Mouse (Mus musculus): ENCODE measurements around the gene Hebp1.

The Hebp1 gene

GRCm38 (mm10) chr6:135196707-135197106, 1.1 kb downstream of the Hebp1 start:
- DNase-seq, result peak; percentile 78

DNA sequence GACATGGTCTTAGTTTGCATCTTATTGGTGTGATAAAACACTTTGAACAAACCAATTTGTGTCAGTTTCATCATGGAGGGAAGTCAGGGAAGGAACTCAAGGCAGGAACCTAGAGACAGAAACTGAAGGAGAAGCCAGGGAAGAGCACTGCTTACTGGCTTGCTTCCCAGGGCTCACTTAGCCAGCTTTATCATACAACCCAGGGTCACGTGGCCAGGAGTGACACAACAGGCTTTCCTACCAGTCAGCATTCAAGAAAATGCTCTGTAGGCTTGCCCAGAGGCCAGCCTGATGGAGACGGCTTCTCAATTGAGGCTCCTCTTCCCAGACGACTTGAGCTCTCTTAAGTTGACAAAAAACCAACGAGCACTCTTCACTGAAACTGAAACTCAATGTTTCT, 2.9 kb downstream of the Hebp1 start:
- peak; percentile 75 for DNase-seq

- DNase-seq, result no peak
Measured at GRCm38 (mm10) chr6:135193733-135194132, 4.1 kb downstream of the Hebp1 start.

GRCm38 (mm10) chr6:135192993-135193392, 4.8 kb downstream of the Hebp1 start:
- DNase-seq, result no peak

DNA sequence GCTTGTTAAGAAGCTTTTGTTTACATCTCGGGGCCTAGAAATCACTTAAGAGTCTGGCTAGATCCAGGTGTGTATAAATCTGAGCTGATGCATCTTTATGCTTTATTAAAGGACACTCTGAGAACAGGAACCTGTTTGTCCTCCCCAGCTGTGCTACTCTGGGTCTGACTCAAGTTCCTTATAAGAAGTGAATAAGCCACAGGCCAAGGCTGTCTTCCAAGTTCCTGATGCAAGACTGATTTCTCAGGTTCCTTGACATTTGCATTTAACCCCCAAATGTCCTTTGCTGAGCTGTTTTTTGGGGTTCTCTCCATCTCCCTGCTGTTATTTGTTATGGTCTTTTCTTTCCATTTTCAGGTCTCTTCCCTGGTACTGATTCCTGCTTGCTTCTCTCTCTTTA, 5.9 kb downstream of the Hebp1 start:
- DNase-seq, result no peak

DNA sequence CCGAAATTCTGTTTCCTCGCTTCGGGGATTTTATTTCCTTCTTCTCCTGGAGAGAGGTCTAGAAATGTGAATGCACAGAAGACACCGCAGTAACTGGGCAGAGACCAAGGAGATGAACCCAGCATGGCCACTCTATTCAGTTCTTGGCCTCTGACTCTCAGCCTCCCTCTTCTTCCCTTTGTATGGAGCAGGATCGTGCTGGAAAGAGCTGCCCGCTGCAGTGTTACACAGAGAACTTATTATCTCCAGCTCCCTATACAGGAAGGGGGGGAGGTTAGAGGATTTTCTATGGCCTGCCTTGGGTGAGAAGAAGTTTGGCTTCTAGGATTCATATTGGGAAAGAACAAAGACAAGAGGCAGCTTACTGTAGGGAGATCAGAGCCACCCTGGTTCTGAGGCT, 7.7 kb downstream of the Hebp1 start:
- no peak for DNase-seq

DNA sequence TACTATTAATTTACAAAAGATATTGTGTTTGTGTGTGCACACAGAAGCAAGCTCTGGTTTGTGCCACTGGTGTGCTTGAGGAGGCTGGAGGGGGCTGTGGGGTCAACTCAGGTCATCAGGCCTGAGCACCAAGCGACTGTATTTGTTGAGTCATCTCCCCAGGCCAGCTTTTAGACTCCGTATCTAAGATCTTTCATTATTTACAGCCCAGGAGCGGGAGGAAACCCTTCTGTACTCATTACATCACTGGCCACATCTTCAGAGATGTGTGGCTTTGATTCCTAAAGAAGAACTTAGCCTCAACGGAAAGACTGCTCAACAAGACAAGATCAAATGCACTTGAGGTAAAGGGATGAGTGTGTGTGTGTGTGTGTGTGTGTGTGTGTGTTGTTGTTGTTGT, 9.2 kb downstream of the Hebp1 start:
- no peak for DNase-seq

- no peak for DNase-seq
Measured at GRCm38 (mm10) chr6:135187076-135187917, 10.5 kb downstream of the Hebp1 start.

DNA sequence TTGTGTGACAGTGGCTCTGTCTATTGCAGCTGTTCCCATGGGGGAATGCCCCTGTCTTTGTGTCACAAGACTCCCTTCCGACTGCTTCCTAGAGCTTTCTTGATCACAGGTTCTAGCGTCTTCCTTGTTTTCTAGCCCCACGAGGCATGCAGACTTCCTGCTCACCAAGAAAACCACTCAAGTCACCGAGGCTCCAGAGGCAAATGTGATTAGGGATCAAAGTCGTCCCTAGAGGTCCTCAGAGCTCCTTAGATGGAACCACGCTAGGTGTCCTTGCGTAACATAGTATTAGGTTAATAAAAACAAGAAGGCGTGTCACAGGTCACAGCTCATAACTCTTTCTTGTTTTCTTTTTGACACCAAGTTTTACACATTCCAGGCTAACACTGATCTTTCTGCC, 13.9 kb downstream of the Hebp1 start:
- DNase-seq, result no peak

- peak; percentile 70 for DNase-seq
Measured at GRCm38 (mm10) chr6:135182925-135183324, 14.9 kb downstream of the Hebp1 start.

DNA sequence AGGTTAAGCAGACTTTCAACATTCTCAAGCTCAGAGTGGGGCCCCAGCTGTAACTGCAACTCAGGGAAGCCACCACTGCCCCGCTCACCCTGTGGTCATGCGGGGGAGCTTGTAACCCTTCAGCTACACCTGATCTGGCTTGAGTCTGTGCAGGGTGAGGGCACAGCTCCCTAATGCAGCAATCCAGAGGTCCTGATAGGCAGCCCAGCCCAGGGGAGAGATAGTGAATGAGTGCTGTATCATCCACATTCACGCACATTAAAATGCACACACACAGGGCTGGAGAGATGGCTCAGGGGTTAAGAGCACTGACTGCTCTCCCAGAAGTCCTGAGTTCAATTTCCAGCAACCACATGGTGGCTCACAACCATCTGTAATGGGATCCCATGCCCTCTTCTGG, 19.2 kb downstream of the Hebp1 start:
- no peak for DNase-seq

- DNase-seq, result no peak
Measured at GRCm38 (mm10) chr6:135177271-135177670, 20.6 kb downstream of the Hebp1 start.

DNA sequence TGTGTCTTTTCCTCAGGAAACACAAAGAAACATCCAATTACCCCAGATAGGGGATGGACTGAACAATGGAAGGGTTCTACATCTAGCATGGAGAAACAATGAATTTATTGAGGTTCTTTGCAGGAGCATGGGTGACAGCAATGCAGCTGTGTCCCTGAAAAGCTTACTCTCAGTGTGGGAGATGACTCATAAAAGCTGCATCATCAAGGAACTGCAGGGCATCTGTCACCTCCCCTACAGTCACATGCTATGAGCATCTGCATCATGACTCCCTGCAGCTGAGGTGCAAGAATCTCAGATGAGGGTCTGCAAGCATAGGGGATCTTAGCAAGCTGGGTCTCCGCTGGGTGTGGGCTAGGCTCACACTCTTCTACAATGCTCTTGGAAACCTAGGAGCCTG, 22.8 kb downstream of the Hebp1 start:
- DNase-seq, result no peak

- DNase-seq, result no peak
Measured at GRCm38 (mm10) chr6:135171736-135172135, 26.1 kb downstream of the Hebp1 start.

DNA sequence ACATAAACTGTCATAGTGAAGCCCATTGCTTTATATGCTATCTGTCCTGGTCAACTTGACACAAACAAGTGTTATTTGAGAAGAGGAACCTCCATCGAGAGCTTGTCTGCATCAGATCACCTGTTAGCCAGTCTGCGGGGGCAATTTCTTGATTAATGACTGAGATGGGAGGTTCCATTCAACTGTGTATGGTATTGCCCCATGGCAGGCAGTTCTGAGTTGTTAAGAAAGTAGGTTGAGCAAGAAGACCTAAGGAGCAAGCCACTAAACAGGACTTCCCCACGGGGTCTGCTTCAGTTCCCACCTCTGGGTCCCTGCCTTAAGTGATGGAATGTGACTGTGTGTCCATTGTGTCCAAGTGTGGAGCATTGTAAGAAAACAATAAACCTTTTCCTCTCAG, 28.6 kb downstream of the Hebp1 start:
- DNase-seq, result no peak

- no peak for DNase-seq
Measured at GRCm38 (mm10) chr6:135168471-135168870, 29.4 kb downstream of the Hebp1 start.

GRCm38 (mm10) chr6:135167380-135168311, 30.2 kb downstream of the Hebp1 start:
- peak; percentile 98 for DNase-seq

GRCm38 (mm10) chr6:135166712-135167111, 31.1 kb downstream of the Hebp1 start:
- DNase-seq, result peak; percentile 76

DNA sequence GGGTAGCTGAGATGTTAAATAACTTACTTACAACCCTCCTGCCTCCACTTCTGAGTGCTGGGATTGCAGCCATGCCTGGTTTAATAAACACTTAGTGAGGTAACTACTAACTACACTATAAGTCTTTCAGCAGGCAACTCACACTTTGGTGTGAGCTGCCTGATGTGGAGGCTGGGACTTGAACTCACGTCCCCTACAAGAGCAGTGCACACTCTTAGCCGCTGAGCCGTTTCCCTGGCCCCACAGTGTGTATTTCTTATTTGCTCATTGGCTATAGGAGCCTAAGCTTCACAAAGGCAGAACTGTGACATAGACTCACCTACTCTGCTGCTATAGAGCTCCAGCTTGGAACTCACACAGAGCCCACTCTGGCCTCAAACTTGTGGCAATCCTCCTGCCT, 31.6 kb downstream of the Hebp1 start:
- DNase-seq, result peak; percentile 44

DNA sequence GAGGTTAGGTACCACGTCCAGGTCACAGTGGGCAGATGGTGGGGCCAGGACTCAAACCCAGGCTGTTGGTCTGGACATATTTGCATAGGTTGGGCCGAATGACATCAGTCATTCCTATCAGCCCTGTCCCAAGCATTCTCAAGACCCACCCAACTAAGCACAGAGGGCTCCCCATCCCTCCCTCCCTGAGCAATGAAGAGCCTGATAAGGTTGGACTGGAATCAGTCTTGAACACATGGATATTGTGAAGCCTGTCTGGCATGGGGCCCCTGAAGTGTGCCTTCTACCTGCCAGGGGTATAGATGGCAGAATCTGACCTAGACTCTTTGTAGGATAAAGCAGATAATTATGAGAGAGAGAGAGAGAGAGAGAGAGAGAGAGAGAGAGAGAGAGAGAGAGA, 32.1 kb downstream of the Hebp1 start:
- peak; percentile 88 for DNase-seq

- DNase-seq, result peak; percentile 58
Measured at GRCm38 (mm10) chr6:135165191-135165590, 32.6 kb downstream of the Hebp1 start.

DNA sequence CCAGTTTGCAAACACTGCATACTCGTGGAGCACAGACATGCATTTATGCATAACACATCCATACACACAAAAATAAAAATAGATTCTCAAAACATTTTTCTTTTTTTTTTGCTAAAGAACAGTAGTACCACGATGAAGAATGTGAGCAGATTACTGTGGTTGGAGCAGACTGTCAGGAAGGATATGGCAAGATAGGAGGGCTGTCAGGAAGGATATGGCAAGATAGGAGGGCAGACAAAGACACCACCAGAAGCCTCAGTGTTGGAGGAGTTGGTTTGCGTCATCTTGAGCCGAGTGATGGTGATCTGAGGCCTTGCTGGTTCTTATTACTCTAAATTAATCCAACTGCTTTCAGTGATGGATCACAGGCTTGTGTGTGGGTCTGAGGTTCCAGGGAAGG, 35.0 kb downstream of the Hebp1 start:
- DNase-seq, result no peak

- no peak for DNase-seq
Measured at GRCm38 (mm10) chr6:135162311-135162710, 35.5 kb downstream of the Hebp1 start.

DNA sequence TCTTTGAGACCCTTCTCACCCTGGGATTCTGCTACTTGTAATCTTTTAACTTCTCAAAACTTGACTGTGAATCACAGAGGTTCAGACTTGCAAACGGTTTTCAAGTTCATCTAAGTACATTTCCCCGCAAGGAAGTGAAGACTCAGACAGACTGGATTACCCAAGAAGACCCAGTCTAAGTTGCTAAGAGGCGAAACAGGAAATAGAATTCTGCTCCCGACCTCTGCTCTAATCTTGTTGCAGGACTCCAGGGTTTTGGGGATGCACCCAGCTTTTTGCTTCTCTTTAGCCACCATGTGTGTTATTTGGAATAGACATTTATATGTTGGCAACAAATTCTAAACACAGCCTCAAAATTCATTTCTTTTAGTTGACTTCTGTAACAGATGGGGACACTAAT, 36.5 kb downstream of the Hebp1 start:
- no peak for DNase-seq
